Mouse (Mus musculus) right cerebral cortex, postnatal 25 days (tissue): ENCODE data around the gene Nudt8.
"Not testable (repeated sequence)": the region's sequence is repeated elsewhere in the genome, so short reads cannot be mapped to it uniquely, and the experiment has no call there.

ENCODE experiments used
- DNase-seq: peaks from one replicate; pipeline ENCODE4 v3.0.0; 2022

The Nudt8 gene

GRCm38 (mm10) chr19:4000119-4000900 is at the start of gene Nudt8, which contains the start of gene Gm49405:
TSS of gene Nudt8 (plus strand) at chr19:4000580.
TSS of gene Gm49405 (plus strand) at chr19:4000626.
- DNase-seq, result peak; percentile 94

GRCm38 (mm10) chr19:3951461-3951860 is 48.9 kb upstream of the Nudt8 start:
- DNase-seq, result no peak

GRCm38 (mm10) chr19:3952099-3952498 is 48.3 kb upstream of the Nudt8 start:
- no peak for DNase-seq

- no peak for DNase-seq
These were observed 45.3 kb upstream of the Nudt8 start for GRCm38 (mm10) chr19:3955033-3955432.

DNA sequence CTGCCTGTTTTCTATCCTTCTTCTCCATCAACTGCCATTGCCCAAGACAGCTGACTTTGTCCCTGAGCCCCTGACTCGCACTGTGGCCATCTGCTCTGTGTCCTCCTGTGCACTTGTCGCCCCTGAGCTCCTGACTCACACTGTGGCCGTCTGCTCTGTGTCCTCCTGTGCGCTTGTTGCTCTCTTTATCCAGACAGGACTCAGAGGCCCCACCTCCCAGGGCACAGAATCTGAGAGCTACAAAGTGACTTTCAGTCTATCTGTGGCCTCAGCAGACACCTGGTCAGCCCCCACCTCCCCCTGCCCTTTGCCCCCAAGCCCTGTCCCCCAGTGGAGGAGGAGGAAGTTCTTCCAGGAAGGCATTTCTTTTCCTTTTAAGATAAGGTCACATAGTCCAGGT is 44.6 kb upstream of the Nudt8 start:
- DNase-seq, result no peak

- not testable (repeated sequence) for DNase-seq
These were observed 42.9 kb upstream of the Nudt8 start for GRCm38 (mm10) chr19:3957296-3958036.

DNA sequence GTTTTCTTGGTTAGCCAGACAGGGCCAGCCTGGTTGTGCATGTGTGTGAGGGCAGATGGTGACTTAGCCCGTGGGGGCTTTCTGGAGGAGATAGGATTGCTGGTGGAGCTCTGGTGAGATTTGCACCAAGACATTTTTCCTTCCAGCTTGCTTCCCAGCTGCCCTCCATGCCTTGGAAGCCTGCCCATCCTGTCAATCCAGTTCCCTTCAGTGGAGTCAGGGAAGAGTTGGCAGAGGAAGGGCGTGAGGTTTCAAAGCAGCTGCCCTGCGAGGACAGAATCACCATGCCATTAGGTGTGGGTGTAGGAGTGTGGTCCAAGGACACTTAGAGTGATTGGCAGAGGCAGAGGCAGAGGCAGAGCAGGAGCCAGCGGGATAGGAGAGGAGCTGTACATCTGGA is 41.9 kb upstream of the Nudt8 start, which contains the start of gene Aldh3b3:
Aldh3b3 (plus strand) TSS at position 176 of the 400 bp plus-strand sequence.
- DNase-seq, result no peak

DNA sequence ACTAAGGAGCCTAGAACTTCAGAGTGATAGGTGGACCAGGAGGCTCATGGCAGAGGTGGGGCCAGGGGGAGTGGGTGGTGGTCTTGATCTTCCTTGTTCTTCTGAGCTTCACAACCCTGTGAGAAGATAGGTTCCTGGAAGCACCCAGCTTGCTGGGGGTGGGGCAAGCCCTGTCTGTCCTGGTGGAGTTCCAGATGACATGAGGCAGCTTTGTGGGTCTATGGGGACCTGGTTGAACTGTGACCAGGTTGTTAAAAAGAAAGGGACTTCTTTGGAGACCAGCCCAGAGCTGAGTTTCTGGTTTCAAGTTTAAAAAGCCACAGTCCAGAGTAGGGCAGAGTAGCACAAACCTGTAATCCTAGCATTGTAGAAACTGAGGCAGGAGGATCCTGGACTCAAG is 41.4 kb upstream of the Nudt8 start:
- DNase-seq, result no peak

GRCm38 (mm10) chr19:3960211-3960610 is 40.2 kb upstream of the Nudt8 start:
- no peak for DNase-seq

- DNase-seq, result not testable (repeated sequence)
These were observed 38.6 kb upstream of the Nudt8 start for GRCm38 (mm10) chr19:3961805-3962204.

DNA sequence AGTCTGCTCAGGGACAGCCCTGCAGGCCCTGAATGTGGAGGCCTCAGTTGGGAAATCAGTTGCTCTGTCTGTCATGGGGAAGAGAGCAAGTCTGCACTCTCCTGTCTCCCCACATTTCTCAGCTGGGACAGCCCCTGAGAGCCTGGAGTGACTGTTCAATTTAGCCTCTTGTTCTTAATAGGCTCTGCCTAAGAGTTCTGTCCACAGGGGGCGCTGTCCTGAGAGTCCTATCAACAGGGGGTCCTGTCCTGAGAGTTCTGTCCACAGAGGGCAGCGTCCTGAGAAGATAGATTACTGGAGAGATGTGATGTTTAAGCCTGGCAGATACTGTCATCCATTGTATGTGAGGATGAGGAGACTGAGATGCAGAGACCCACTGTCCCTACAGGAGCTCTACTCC is 37.9 kb upstream of the Nudt8 start:
- no peak for DNase-seq

- no peak for DNase-seq
These were observed 36.4 kb upstream of the Nudt8 start for GRCm38 (mm10) chr19:3964030-3964429.

- DNase-seq, result no peak
These were observed 33.9 kb upstream of the Nudt8 start for GRCm38 (mm10) chr19:3966330-3967075.

DNA sequence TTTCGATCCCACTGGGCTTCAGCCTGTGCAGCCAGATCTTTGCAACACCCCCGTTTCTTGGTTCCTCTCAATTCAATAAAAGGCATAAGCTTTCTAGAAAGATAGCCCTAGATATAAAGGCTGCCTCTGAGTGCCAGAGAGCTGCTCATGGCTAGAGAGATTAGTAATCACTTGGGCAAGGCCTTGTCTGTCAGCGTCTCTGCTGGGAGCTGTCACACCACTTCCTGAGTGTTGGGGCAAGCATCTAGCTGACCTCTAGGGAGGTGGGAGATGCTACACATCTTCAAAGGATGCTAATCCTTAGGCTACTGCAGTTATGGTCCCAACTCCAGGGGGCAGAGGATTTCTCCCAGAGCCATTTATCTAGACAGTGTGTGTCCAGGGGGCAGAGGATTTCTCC is 33.1 kb upstream of the Nudt8 start:
- DNase-seq, result no peak

DNA sequence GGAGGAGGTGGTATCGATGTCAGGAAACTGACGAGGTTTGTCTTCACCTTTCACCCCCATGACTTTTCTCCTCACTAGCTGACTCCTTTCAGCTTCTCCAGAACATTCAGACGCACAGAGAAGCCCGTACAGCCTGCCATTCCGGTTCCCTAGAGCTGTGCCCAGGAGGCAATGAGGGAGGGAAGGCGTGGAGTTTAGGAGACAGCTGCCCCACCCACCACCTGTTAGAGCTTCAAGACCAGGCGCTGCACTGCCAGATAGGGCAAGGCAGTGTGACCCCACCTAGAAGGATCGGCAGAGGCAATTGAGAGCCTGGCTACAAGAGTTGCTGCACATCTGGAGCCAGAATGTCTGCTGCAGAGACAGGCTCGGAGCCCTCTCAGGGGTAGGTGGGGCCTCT is 28.2 kb upstream of the Nudt8 start, which contains the start of gene Aldh3b2:
Aldh3b2 (plus strand) TSS at position 100 of the 400 bp plus-strand sequence.
- DNase-seq, result no peak

DNA sequence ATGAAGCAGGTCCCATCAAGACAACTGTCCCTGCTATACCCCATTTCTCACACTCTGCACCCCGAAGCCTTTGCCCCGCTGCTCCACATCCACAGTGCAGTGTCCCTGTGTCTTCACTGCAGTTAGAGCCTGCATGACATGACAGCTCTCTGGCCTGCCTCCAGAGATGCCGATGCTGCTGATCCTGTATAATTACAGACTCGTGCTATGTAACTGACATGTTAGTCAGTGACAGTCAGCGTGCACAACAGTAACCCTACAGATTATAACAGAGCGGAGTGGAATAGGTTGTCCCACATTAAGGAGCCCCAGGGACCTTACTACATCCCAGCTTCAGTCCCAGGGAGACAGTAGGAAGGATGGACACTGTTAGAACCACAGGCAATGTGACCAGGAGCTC is 25.8 kb upstream of the Nudt8 start:
- not testable (repeated sequence) for DNase-seq

DNA sequence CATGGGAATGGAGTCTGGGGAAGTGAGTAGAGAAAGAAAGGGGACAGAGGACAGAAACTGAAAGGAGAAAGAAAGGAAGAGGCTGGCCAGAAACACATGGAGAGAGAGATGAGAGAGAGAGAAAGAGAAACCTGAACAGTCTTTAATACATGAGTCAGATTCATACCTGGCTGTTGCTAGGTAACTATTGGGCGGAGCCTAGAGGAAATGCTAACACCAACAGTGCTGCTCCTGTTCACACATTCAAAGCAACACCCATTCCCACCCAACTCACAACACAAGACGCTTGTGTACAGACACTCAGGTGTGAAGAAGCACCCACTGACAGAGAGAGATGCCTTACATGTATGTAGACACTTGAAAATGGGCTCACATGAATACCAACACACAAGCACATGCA is 24.5 kb upstream of the Nudt8 start:
- no peak for DNase-seq

DNA sequence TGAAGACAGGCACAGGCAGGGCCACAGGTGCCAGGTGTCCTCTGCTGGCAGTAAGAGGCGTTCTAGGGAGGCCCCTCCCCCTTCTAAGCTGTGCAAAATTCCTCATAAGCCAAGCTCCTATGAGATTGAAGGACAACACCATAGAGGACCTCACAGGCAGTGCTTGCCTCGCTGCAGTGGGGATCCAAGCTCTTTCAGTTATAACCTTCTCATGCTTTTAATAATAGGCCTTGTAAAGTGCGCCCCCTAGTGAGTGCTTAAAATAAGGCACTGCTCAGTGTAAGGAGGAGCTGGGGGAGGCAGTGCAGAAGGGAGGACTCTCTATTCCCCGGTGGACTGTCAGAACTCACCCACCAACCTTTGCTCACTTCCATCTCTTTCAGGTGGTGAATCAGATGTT is 20.1 kb upstream of the Nudt8 start:
- DNase-seq, result peak; percentile 57

- no peak for DNase-seq
These were observed 19.5 kb upstream of the Nudt8 start for GRCm38 (mm10) chr19:3980917-3981316.

GRCm38 (mm10) chr19:3983527-3984200 is 16.7 kb upstream of the Nudt8 start:
- DNase-seq, result no peak

- DNase-seq, result no peak
These were observed 15.1 kb upstream of the Nudt8 start for GRCm38 (mm10) chr19:3985261-3985681.

DNA sequence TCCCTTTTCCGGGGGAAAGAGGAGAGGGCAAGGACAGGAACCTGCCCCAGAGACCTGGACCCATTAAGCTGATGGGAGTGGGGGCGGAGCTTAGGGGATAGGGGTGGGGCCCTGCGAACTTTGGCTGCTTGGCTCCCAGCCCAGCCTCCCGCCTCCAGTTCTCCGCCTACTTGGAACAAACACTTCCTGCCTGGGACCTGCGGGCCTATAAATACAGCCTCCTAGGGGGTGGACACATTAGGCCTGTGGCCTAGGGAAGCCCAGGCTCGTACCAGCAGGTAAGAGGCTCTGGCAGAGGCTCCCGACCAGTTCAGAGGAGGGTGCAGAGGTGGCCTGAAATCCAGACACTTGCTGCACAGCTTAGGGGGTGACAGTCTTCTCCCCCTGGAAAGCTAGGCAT is 14.0 kb upstream of the Nudt8 start, which contains the start of gene Acy3:
Acy3 (plus strand) TSS at position 237 of the 400 bp plus-strand sequence.
- peak; percentile 36 for DNase-seq

DNA sequence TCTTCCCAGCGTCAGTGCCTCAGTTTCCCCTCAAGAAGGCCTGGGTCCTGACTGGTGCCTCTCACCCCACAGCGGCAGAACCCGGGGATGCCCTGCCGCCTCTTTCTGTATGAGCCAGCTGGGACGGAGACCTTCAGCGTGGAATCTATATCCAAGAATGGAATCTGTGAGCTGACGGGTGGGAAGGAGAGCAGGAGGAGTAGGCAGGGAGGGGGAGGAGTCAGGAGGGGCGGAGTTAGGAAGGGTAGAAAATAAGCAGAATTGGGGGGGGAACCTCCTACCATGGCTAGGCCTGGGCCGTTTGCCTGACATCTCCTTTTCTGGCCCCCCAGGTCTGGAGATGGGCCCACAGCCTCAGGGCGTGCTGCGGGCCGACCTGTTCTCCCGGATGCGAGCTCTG is 12.3 kb upstream of the Nudt8 start:
- DNase-seq, result no peak
